Mouse (Mus musculus) heart, adult 2 months (tissue): ENCODE data around the gene Haao. TPM values are rescaled to one million over a fixed set of nuclear protein-coding genes. Genes with fewer than 3 reads are reported as not detected.

ENCODE experiments used
- DNase-seq, 2 experiments: peaks; one replicate each; pipeline ENCODE4 v3.0.0; 2021
- H3K27ac ChIP-seq: fragments of 200-600 bp; 2 replicates; pipeline ENCODE4 v1.8.1; 2022
- H3K27me3 ChIP-seq: fragments of 200-500 bp; 2 replicates; pipeline ENCODE4 v1.6.1; 2012; ENCODE audit warnings: mild to moderate bottlenecking, low read length, inconsistent platforms, mixed read lengths; ENCODE audit not compliant: control insufficient read depth, insufficient read depth
- H3K36me3 ChIP-seq: fragments of 200-500 bp; 2 replicates; pipeline ENCODE4 v1.6.1; 2012; ENCODE audit warnings: low read length, inconsistent platforms; ENCODE audit not compliant: control insufficient read depth, insufficient read depth
- H3K4me1 ChIP-seq: fragments of 200-500 bp; 2 replicates; pipeline ENCODE4 v1.6.1; 2011; ENCODE audit warnings: low read length; ENCODE audit not compliant: control insufficient read depth, insufficient read depth
- H3K4me3 ChIP-seq: fragments of 200-600 bp; 2 replicates; pipeline ENCODE4 v1.8.1; 2022
- H3K79me2 ChIP-seq: fragments of 200-500 bp; replicated peaks from 2 replicates; pipeline ENCODE4 v1.6.1; 2012; ENCODE audit warnings: mild to moderate bottlenecking, inconsistent platforms, low read length, moderate library complexity, mixed read lengths; ENCODE audit not compliant: control insufficient read depth, insufficient read depth
- H3K9ac ChIP-seq: fragments of 200-500 bp; 2 replicates; pipeline ENCODE4 v1.6.1; 2012; ENCODE audit warnings: low read depth, mild to moderate bottlenecking, control low read depth, inconsistent platforms, low read length, mixed read lengths
- CTCF ChIP-seq: fragments of 200-600 bp; IDR thresholded peaks from 2 replicates; pipeline ENCODE4 v1.8.1; 2022; ENCODE audit warnings: antibody characterized with exemption, mild to moderate bottlenecking, moderate library complexity
- EP300 ChIP-seq: fragments of 200-500 bp; IDR thresholded peaks from 2 replicates; pipeline ENCODE4 v1.6.1; 2011; ENCODE audit warnings: low read depth, low read length, control low read depth; ENCODE audit not compliant: insufficient read depth
- POLR2A ChIP-seq: fragments of 200-500 bp; IDR thresholded peaks from 2 replicates; pipeline ENCODE4 v1.6.1; 2011; ENCODE audit warnings: mild to moderate bottlenecking, low read depth, low read length, control low read depth; ENCODE audit not compliant: insufficient read depth
- WGBS: fragments of 180-500 bp; shearing (Covaris S2); methylation state at CpG from one replicate; pipeline ENCODE4 v1.1.7; 2018; 5-methylcytosine and 5-hydroxymethylcytosine counted together
- intact Hi-C: fragments of 180-260 bp; cut with DNase I; formaldehyde crosslinking; loops from one replicate; pipeline ENCODE4 v1.15.1; 2025
- long read RNA-seq: library from polyadenylated mRNA; stranded (forward); transcript quantifications from one replicate; pipeline ENCODE4 v2.0.0, GENCODE M21; 2021
- polyA plus RNA-seq: library from polyadenylated mRNA; depleted of rRNA; stranded (reverse); fragments of >200 nt; gene quantifications from 2 replicates; pipeline ENCODE4 v1.2.3, GENCODE M21; 2012; rRNA removed
- total RNA-seq, 2 experiments: library from RNA; stranded (reverse); gene quantifications; 2 replicates each; pipeline ENCODE4 v1.2.3; 2021

The Haao gene
- total RNA-seq: under 1 TPM; 0.25 to 0.29 TPM
- polyA plus RNA-seq: 1.2 and 1.4 TPM in 2 replicates
- long read RNA-seq: 0 reads

- WGBS: 78% methylated on average over 3 of the region's 3 CpGs
- H3K4me3 ChIP-seq: no peak within 1 kb of the TSS
- no peaks in the 10 kb centered on the region for H3K79me2 ChIP-seq
- peak in 1 of 2 experiments; percentile 48 for DNase-seq
- H3K27ac ChIP-seq: no peak within 1 kb of the TSS
- no peak within 1 kb of the TSS for H3K9ac ChIP-seq
- intact Hi-C loops: no loop called here
- no peaks in the 10 kb centered on the region for H3K4me1 ChIP-seq
- H3K36me3 ChIP-seq: no peaks in the 10 kb centered on the region
- H3K27me3 ChIP-seq: no peaks in the 10 kb centered on the region
- TF ChIP-seq EP300: no peak
- TF ChIP-seq POLR2A: no peak
- no peak for TF ChIP-seq CTCF
Measured at GRCm38 (mm10) chr17:83847815-83848214, at the start of gene Haao. Haao (minus strand) TSS chr17:83847963.

GRCm38 (mm10) chr17:83897361-83897799, 49.6 kb upstream of the Haao start:
- no peak overlapping the region for H3K4me3 ChIP-seq
- DNase-seq: peak in 1 of 2 experiments; percentile 53
- intact Hi-C loops: no loop called here
- H3K27ac ChIP-seq: peak overlapping the region; percentile 59
- no peaks in the 10 kb centered on the region for H3K79me2 ChIP-seq
- H3K9ac ChIP-seq: no peak overlapping the region
- H3K27me3 ChIP-seq: no peaks in the 10 kb centered on the region
- H3K4me1 ChIP-seq: peaks cover 9% of the 10 kb centered on the region
- H3K36me3 ChIP-seq: no peaks in the 10 kb centered on the region
- no peak for TF ChIP-seq EP300
- TF ChIP-seq CTCF: no peak
- TF ChIP-seq POLR2A: no peak
- 69% methylated on average over 8 of the region's 8 CpGs for WGBS

- H3K27ac ChIP-seq: no peak overlapping the region; the same call in 1 of the 2 replicates
- H3K9ac ChIP-seq: no peak overlapping the region
- 36% methylated on average over 10 of the region's 10 CpGs for WGBS
- H3K4me1 ChIP-seq: peaks cover 9% of the 10 kb centered on the region
- DNase-seq: peak; percentile 45 to 51
- no peaks in the 10 kb centered on the region for H3K27me3 ChIP-seq
- no peak for TF ChIP-seq EP300
- no peak for TF ChIP-seq POLR2A
- peak; percentile 84 for TF ChIP-seq CTCF
- no peak overlapping the region for H3K4me3 ChIP-seq
- H3K36me3 ChIP-seq: no peaks in the 10 kb centered on the region
- no peaks in the 10 kb centered on the region for H3K79me2 ChIP-seq
- intact Hi-C loops: no loop called here
Measured at GRCm38 (mm10) chr17:83896723-83897122, 49.0 kb upstream of the Haao start.

- Histone ChIP-seq H3K27me3 (no peaks in the 10 kb centered on the region), H3K4me3 (no peak overlapping the region), H3K36me3 (no peaks in the 10 kb centered on the region), H3K79me2 (no peaks in the 10 kb centered on the region), H3K4me1 (peaks cover 13% of the 10 kb centered on the region), H3K27ac (peak overlapping the region; percentile 21; the same call in 1 of the 2 replicates), H3K9ac (no peak overlapping the region)
- WGBS: 57% methylated on average over 8 of the region's 8 CpGs
- no peak for TF ChIP-seq POLR2A
- no peak for TF ChIP-seq CTCF
- TF ChIP-seq EP300: no peak
- intact Hi-C loops: no loop called here
- peak; percentile 64 to 75 for DNase-seq
Measured at GRCm38 (mm10) chr17:83895321-83895770, 47.6 kb upstream of the Haao start.

GRCm38 (mm10) chr17:83893134-83893533, 45.4 kb upstream of the Haao start:
- intact Hi-C loops: no loop called here
- no peaks in the 10 kb centered on the region for H3K27me3 ChIP-seq
- no peaks in the 10 kb centered on the region for H3K36me3 ChIP-seq
- H3K4me3 ChIP-seq: no peak overlapping the region
- no peaks in the 10 kb centered on the region for H3K79me2 ChIP-seq
- DNase-seq: no peak
- WGBS: 66% methylated on average over 4 of the region's 4 CpGs
- peaks cover 16% of the 10 kb centered on the region for H3K4me1 ChIP-seq
- no peak overlapping the region for H3K9ac ChIP-seq
- TF ChIP-seq EP300 (no peak), CTCF (no peak), POLR2A (no peak)
- peak overlapping the region; percentile 5; the same call in 1 of the 2 replicates for H3K27ac ChIP-seq

GRCm38 (mm10) chr17:83891864-83892263, 44.1 kb upstream of the Haao start:
- Histone ChIP-seq H3K4me3 (no peak overlapping the region), H3K4me1 (peaks cover 11% of the 10 kb centered on the region), H3K27ac (peak overlapping the region; percentile 70), H3K9ac (no peak overlapping the region), H3K79me2 (no peaks in the 10 kb centered on the region), H3K36me3 (no peaks in the 10 kb centered on the region), H3K27me3 (no peaks in the 10 kb centered on the region)
- TF ChIP-seq EP300 (no peak), CTCF (no peak), POLR2A (no peak)
- intact Hi-C loops: no loop called here
- 72% methylated on average over 9 of the region's 9 CpGs for WGBS
- DNase-seq: no peak
